Mouse (Mus musculus) layer of hippocampus, postnatal 36 days (tissue): ENCODE measurements around the gene Armc3. TPM values are rescaled to one million over a fixed set of nuclear protein-coding genes. Genes with fewer than 3 reads are reported as not detected.

Experiments used
- DNase-seq, 2 experiments: peaks; one replicate each; pipeline ENCODE4 v3.0.0; 2022
- total RNA-seq, 2 experiments: library from RNA; stranded (reverse); gene quantifications; 2 replicates each; pipeline ENCODE4 v1.2.3; 2021

Gene Armc3
- total RNA-seq, 2 experiments from 2014 or later, result 0.40 to 0.73 TPM

GRCm38 (mm10) chr2:19351615-19352253 lies 152.6 kb downstream of the Armc3 start:
- no peak for DNase-seq

DNA sequence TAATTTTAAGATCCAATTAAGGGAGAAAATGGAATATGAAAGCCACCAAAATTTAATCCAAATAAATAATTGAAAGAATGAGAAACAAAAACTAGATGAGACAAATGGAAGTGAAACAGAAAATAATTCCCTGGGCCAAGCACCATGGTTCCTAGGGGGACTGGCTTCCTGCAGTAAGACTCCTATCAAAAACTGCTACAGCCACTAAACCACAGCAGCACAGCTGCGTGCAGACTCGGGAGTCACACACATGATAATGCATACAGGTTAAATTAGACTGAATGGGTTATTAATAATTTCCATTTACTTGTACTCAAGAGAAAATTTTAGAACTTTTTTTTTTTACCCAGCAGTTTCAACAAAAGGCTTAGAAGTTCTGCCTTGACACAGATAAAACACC lies 154.1 kb downstream of the Armc3 start:
- no peak for DNase-seq

Other genes with a start within 250 kb of the Armc3 start
- 10 to 100 TPM; 57.2 to 57.6 TPM for gene Pip4k2a, start 201.2 kb upstream of the Armc3 start, total RNA-seq
- gene 4930426L09Rik, start 201.0 kb upstream of the Armc3 start, total RNA-seq, result 1 to 10 TPM in 1 of 2 experiments, under 1 TPM in 1; 0.77 to 1.2 TPM
- gene Msrb2, start 172.1 kb downstream of the Armc3 start, total RNA-seq, result 10 to 100 TPM; 30.0 to 31.4 TPM
- gene Ptf1a, start 246.4 kb downstream of the Armc3 start, total RNA-seq, result not detected